Mouse (Mus musculus): ENCODE results near the gene Trhde. TPM values are rescaled to one million over a fixed set of nuclear protein-coding genes. Genes with fewer than 3 reads are reported as not detected.

Trhde gene
- total RNA-seq, 2 experiments from 2014 or later = not detected

GRCm38 (mm10) chr10:114737581-114737980 lies 64.5 kb downstream of the Trhde start:
- no peak for ATAC-seq (replicated peaks; ENCODE audit: poor library complexity, severe bottlenecking)

- no peak for ATAC-seq (replicated peaks; ENCODE audit: poor library complexity, severe bottlenecking)
Measured at GRCm38 (mm10) chr10:114736377-114736776, 65.7 kb downstream of the Trhde start.

- ATAC-seq (replicated peaks; ENCODE audit: poor library complexity, severe bottlenecking) = no peak
Measured at GRCm38 (mm10) chr10:114735678-114736077, 66.4 kb downstream of the Trhde start.

- no peak for ATAC-seq (replicated peaks; ENCODE audit: poor library complexity, severe bottlenecking)
Measured at GRCm38 (mm10) chr10:114735111-114735510, 67.0 kb downstream of the Trhde start.

GRCm38 (mm10) chr10:114725591-114725990 lies 76.5 kb downstream of the Trhde start:
- ATAC-seq (replicated peaks; ENCODE audit: poor library complexity, severe bottlenecking) = no peak

GRCm38 (mm10) chr10:114701791-114702190 lies 100.3 kb downstream of the Trhde start:
- ATAC-seq (replicated peaks; ENCODE audit: poor library complexity, severe bottlenecking) = no peak

GRCm38 (mm10) chr10:114671791-114672415 lies 130.2 kb downstream of the Trhde start:
- no peak for ATAC-seq (replicated peaks; ENCODE audit: poor library complexity, severe bottlenecking)

- ATAC-seq (replicated peaks; ENCODE audit: poor library complexity, severe bottlenecking) = no peak
Measured at GRCm38 (mm10) chr10:114593046-114593445, 209.1 kb downstream of the Trhde start.

- ATAC-seq (replicated peaks; ENCODE audit: poor library complexity, severe bottlenecking) = no peak
Measured at GRCm38 (mm10) chr10:114578926-114579325, 223.2 kb downstream of the Trhde start.

- ATAC-seq (replicated peaks; ENCODE audit: poor library complexity, severe bottlenecking) = no peak
Measured at GRCm38 (mm10) chr10:114567891-114568290, 234.2 kb downstream of the Trhde start.

- ATAC-seq (replicated peaks; ENCODE audit: poor library complexity, severe bottlenecking) = no peak
Measured at GRCm38 (mm10) chr10:114509186-114509585, 292.9 kb downstream of the Trhde start.

- ATAC-seq (replicated peaks; ENCODE audit: poor library complexity, severe bottlenecking) = no peak
Measured at GRCm38 (mm10) chr10:114488806-114489205, 313.3 kb downstream of the Trhde start.

GRCm38 (mm10) chr10:114455591-114455990 lies 346.5 kb downstream of the Trhde start:
- ATAC-seq (replicated peaks; ENCODE audit: poor library complexity, severe bottlenecking) = no peak

GRCm38 (mm10) chr10:114448116-114448515 lies 354.0 kb downstream of the Trhde start:
- no peak for ATAC-seq (replicated peaks; ENCODE audit: poor library complexity, severe bottlenecking)

GRCm38 (mm10) chr10:114418956-114419530 lies 383.1 kb downstream of the Trhde start:
- no peak for ATAC-seq (replicated peaks; ENCODE audit: poor library complexity, severe bottlenecking)

- no peak for ATAC-seq (replicated peaks; ENCODE audit: poor library complexity, severe bottlenecking)
Measured at GRCm38 (mm10) chr10:114415717-114416116, 386.4 kb downstream of the Trhde start.

GRCm38 (mm10) chr10:114405260-114405659 lies 396.8 kb downstream of the Trhde start:
- no peak for ATAC-seq (replicated peaks; ENCODE audit: poor library complexity, severe bottlenecking)

- no peak for ATAC-seq (replicated peaks; ENCODE audit: poor library complexity, severe bottlenecking)
Measured at GRCm38 (mm10) chr10:114403795-114404194, 398.3 kb downstream of the Trhde start.

- no peak for ATAC-seq (replicated peaks; ENCODE audit: poor library complexity, severe bottlenecking)
Measured at GRCm38 (mm10) chr10:114370804-114371203, 431.3 kb downstream of the Trhde start.

GRCm38 (mm10) chr10:114363442-114363841 lies 438.7 kb downstream of the Trhde start:
- no peak for ATAC-seq (replicated peaks; ENCODE audit: poor library complexity, severe bottlenecking)

- ATAC-seq (replicated peaks; ENCODE audit: poor library complexity, severe bottlenecking) = no peak
Measured at GRCm38 (mm10) chr10:114362631-114363030, 439.5 kb downstream of the Trhde start.

Measured in granulocyte monocyte progenitor cell, adult 5-6 weeks (primary cell).